Mouse (Mus musculus) mouse embryonic stem cell (cell line): Measurements from ENCODE around the gene Hlcs.

Source experiments
- in situ Hi-C, 2 experiments: fragments of 300-500 bp; cut with MboI; formaldehyde crosslinking; loops; 1 replicate in 1 of 2; 3 replicates in 1 of 2; pipeline ENCODE4 v1.14.3; 2019 to 2020; ENCODE audit warnings: low sequenced_read_pairs in 2 of 2, low pct_unique_long_range_greater_than_20kb in 1 of 2, mixed read lengths in 1 of 2; ENCODE audit not compliant: unreplicated experiment in 1 of 2

The Hlcs gene

DNA sequence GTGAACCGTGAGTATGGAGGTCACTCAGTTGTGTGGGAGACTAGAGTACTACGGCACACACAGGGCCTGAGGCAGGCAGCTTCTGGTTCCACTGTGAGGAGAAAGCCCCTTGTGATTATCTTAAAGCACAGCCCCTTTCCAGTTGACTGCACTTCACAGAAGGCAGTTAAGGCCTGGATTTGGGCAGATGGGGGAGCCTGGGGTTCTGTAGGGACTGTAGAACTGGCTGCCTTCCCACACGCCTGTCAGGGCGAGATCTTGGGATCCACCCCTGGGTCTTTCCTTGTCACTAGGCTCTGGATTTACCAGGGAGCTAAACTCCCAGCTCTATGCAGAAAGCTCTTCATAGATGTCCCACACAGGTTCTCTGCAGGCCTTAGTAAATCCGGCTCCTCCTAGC, 17.1 kb upstream of the Hlcs start:
- in situ Hi-C loops: no loop called here

- in situ Hi-C loops: loop anchor here in 1 of 2 experiments (5.0 kb wide), 1 partner anchor 237 kb away; no protein-coding TSS in a partner anchor
Observed at GRCm38 (mm10) chr16:94328881-94329867, 15.8 kb upstream of the Hlcs start.

DNA sequence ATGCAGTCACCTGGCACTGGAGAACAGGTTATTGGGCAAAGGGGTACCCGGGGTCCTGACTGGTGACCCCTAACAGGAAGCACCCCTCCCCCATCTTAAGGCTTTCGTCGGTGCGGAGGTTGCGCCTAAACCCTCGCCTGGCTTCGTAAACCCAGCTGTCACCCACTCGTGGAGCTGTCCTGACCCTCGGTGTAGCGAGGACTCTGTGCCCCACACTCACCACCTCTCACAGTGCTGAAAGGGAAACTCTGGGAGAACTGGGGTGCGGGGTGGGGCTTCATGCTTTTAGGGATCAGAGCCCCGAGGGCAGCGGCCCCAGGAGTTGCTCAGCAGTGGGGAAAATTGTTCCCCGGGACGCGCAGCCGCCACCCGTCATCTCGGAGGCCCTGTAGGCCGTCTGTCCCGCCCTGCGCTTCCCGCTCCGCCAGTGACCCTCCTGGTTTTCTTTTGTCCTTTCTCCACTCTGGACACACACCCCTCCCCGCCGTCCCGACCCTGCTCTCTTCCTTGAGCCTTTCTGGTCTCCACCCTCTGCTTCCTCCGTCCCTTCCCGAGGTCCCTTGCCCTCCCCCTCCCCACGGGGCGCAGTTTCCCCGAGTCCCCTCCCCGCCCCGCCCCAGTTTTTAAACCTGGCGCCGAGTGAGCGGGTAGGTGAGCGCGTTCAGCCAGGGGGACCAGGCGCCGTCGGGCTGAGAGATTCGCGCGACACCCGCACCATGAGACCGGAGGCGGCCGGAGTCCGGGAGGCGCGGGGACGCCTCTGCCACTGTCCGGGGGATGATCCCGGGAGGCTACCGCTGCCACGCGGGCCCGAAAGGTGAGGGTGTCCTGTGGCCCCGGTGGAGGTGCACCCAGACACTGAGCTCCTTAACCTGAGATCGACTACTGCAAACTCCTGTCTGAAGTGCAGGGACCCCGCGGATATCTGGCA, 14.7 kb upstream of the Hlcs start, which contains the start of gene Ripply3:
Gene Ripply3 (plus strand): TSS at position 640 of the 931 bp plus-strand sequence.
- in situ Hi-C loops: loop anchor here in 1 of 2 experiments (5.0 kb wide), 1 partner anchor 236 kb away; no protein-coding TSS in a partner anchor

DNA sequence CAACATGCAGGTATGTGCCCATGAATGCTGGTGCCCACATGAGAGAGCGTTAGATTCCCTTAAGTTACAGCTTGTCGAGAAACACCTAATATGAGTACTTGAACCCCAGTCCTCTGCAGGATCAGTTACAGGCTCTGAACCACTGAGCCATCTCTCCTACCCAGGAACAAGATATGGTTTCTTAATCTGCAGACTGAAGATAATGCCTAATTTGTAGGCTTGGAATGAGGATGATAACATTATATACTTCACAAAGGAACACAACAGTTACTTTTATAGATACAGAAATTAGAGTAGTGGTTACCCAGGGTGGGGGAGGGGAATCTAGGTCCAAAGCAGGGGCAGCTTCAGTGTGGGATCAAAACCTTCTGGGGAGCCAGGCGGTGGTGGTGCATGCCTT, 12.6 kb upstream of the Hlcs start:
- in situ Hi-C loops: loop anchor here in 1 of 2 experiments (5.0 kb wide), 1 partner anchor 234 kb away; no protein-coding TSS in a partner anchor

DNA sequence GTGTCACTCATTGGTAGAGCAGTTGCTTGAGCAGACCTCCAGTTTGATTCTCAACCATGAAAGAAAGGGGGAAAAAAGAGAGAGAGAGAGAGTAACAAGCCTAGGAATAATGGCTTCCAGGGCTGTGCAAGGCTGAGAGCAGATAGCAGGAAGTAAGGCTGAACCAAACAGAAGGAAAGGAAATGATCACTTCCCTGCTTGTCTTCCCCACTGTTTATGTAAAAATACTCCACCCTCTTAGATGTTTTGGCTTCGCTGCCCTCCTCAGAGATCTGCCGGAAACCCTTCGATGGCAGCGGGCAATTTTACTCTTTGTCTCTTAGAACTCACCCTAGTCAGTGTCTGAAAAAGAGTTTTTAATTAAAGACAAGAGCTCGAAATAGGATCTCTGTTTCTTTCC, 10.3 kb upstream of the Hlcs start:
- in situ Hi-C loops: no loop called here

DNA sequence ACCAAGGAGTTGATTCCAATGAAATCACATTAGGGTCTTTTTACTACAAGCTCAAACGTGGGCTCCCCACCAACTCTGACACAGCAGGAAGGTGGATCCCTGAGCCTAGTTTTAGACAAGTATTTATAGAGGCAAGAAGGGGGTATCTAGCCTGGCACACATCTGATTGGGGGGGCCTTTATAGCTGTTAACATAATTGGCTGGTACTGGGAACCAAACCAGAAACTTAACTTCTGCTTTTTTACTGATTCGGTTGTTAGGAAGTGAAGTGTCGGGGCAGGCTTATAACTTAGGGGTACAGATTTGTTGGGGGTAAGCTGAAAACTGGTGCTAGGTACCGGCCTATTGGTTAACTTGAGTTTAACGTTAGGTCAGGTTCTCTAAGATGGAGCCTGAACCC, 6.9 kb upstream of the Hlcs start:
- in situ Hi-C loops: no loop called here

- in situ Hi-C loops: no loop called here
Observed at GRCm38 (mm10) chr16:94317752-94318151, 4.4 kb upstream of the Hlcs start.

DNA sequence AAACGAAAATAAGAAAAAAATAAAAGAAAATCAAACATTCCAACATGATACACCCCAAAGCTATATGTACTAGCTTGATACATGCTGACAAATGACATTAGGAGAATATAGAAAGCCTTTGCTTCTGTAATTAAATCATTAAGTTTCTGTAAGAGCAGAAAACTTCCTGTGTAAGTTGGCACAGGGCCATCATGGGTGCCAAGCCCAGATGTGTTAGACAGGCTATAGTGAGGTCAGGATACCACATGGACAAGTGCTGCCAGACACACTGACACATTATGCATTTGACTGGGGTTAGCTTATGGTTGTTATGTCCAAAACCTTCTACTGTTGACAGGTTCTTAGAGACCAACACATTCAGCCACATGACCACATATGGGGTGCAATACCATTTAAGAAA, 1.8 kb upstream of the Hlcs start:
- in situ Hi-C loops: no loop called here

DNA sequence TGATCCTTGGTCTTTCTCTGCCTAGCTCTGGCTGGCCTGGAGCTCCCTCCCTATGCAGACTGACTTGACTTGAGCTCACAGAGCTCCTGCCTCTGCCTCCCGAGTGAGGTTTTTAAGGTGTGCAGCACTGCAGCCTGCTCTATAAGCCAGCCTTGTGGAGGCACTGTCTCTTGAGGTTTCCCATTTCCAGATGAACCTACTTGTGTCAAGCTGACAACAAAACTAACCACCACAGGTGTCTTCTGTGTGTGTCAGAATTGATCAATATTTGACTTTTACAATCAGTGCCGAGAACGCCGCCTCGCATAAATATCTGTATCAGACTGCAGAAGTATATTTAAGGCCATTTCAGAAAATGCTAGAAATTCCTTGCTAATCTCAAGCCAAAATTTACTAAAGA, 1.3 kb upstream of the Hlcs start:
- in situ Hi-C loops: no loop called here

DNA sequence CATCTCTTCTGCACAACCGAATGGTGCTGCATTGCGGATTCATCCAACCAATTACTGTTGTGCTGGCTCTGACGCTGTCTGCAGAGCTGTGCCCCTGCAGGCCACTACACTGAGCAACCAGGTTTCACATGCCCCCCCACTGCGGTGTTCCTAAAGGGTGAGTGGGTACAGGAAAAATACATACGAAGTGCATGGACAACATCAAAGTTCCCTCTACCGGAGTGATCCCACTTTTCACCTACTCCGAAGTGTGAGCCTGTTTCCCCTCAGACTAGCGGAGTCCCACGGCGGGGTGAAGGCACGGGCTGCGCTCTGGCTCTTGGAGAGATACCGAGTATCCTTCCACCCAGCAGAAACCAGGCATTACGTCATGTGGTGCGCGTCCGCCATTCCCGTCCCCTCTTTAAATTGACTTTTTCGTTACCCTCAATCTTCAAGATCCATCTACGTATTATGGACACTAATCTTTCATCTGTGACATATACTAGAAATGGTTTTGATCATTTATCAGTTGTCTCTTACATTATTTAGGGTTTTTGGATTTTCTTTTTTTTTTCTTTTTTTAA, 625 bp downstream of the Hlcs start:
- in situ Hi-C loops: no loop called here

DNA sequence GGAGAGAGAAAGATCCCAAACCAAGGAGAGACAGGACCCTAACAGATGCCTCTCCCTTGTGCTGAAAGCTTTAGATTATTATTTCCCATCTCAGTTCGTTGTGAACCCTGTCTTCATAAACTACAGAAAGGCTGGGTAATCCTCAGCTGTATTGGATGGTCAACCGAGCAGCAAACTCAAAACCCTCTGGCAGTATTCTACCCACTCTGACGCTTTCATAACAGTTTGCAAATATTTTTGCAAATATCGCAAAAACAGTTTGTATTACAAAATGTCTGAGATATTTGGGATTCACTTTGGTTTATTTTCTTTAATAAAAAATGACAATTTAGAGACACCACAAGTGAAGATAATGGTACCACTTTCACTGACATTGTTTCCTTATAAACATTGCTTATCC, 1.4 kb downstream of the Hlcs start:
- in situ Hi-C loops: no loop called here

GRCm38 (mm10) chr16:94311416-94311815, 2.0 kb downstream of the Hlcs start:
- in situ Hi-C loops: no loop called here

- in situ Hi-C loops: no loop called here
Observed at GRCm38 (mm10) chr16:94309025-94309424, 4.3 kb downstream of the Hlcs start.

DNA sequence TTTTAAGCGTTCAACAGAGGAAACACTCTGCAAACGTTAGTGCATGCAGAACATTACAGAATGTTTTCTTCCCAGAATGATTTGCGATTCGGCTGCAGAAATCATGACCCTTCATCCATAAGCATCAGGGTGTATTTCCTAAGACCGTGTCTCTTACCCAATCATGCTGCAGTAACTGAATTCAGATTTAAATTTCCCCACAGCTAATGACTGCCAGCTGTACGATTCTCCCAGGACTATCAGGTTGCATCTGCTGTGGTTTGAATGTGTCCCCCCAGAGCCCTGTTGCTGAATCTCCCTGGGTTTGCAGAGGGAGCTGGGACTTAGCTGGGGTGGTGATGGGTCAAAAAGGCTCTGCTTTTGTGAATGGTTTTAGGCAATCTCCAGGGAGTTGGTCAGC, 5.4 kb downstream of the Hlcs start:
- in situ Hi-C loops: no loop called here

- in situ Hi-C loops: no loop called here
Observed at GRCm38 (mm10) chr16:94307526-94307925, 5.8 kb downstream of the Hlcs start.

DNA sequence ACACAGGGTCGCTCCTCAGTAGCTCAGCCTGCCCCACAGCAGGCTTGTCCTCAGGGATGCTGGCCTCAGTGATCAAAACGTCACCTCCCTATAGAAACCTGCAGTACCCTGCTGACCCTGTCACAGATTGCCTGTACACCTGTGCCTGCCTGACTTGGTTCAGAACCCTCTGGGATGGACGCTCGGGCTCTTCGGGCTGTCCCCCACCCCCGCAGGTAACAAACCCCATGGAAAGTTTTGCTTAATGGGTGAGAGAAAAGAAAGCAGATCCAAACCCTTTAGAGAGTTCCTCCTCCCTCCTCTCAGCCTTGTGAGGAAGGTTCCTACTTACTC, 10.2 kb downstream of the Hlcs start:
- in situ Hi-C loops: no loop called here

DNA sequence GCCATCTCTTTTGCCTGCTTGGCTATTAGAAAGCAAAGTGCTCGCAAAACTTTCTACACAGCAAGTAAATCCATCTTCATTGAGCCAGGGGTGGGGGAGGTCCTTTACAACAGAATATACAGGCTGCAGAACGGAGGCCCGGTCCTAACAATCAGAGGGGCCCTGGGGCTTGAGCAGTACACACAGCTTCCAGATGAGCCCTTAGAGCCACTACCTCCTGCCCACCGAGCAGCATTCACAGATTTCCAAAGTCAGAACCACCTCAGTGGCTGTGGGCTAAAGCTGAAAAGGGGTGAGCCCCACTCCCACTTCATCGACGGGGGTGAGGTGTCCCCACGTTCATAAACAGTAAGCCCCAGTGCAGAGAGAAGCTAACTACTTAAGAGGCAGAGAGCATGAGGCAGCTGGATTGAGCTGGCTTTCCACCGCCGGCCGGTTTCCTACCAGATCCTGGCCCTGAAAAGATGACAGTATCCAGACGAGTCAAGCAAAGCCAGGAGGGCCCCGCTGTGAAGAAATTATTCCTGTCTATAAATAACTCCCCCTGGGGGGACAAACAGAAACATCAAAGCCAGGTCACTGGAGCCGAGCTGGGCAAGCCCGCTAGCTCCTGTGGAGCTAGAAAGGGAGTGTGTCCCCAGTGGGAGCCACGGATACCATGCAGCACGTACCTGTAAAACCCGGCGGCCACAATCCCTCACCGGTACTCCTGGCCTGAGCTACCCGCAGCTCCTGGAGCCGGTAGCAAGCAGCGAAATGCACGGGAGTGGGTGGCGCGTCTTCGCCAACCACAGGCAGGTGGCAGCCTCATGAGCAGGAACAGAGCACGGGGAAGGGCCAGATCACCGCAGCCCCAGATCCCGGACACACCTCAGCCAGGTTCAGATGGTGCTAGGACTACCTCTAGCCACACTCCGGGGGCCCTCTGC, 10.8 kb downstream of the Hlcs start:
- in situ Hi-C loops: no loop called here

DNA sequence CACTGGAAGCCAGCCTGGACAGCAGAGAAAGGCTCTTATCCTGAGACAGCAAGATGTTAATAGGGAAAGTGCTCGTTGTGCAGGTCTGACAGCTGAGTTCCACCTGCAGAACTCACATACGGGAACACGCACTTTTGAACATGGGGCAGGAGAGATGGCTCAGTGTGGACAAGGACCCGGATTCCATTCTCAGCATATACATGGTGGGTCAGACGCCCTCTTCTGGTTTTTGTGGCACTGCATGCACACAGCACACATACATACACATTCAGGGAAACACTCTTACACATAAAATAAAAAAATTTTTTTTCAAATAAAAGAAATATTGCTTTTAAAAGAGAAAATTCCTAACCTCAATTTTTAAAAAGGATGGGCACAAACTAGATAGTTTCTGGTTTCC, 11.7 kb downstream of the Hlcs start:
- in situ Hi-C loops: no loop called here
